Comparison of ENCODE assay signal across 16 mouse cellular contexts in genomic region chr10:98745861-98746260, GRCm38 (mm10).
"Had no signal": no experiment of that assay in that cellular context is flagged by ENCODE, and none has a peak within 500 bp of the region (broad histone marks: within the 10 kb centered on the region; RNA-seq: fewer than 3 reads in every experiment).

No protein-coding gene starts in this region.

- H3K4me2 ChIP-seq: liver, embryonic 13.5 days; midbrain, embryonic 11.5 days; neural tube, embryonic 12.5 days; neural tube, embryonic 15.5 days; stomach, embryonic 15.5 days had no signal

- DNase-seq: kidney, adult 2 months; kidney, postnatal 25 days; liver, embryonic 13.5 days; lung, adult 2 months; lung, postnatal 14 days; lung, postnatal 4 days; midbrain, embryonic 14.5 days; right cerebral cortex, adult 18-20 months; right cerebral cortex, postnatal 14 days; right cerebral cortex, postnatal 4 days; thymus, postnatal 25 days had no signal

- H3K36me3 ChIP-seq: liver, embryonic 13.5 days; neural tube, embryonic 12.5 days; neural tube, embryonic 15.5 days; stomach, embryonic 15.5 days had no signal

- H3K9ac ChIP-seq: liver, embryonic 13.5 days; neural tube, embryonic 12.5 days; neural tube, embryonic 15.5 days; stomach, embryonic 15.5 days had no signal

- H3K27ac ChIP-seq: kidney, postnatal 0 days; liver, embryonic 13.5 days; neural tube, embryonic 12.5 days; neural tube, embryonic 15.5 days; stomach, embryonic 15.5 days had no signal

- H3K4me3 ChIP-seq: liver, embryonic 13.5 days; neural tube, embryonic 12.5 days; neural tube, embryonic 15.5 days; stomach, embryonic 15.5 days had no signal

- H3K9me3 ChIP-seq: liver, embryonic 13.5 days; neural tube, embryonic 12.5 days; neural tube, embryonic 15.5 days; stomach, embryonic 15.5 days had no signal

- H3K4me1 ChIP-seq: stomach, embryonic 15.5 days had no signal

- H3K27me3 ChIP-seq: liver, embryonic 13.5 days; neural tube, embryonic 12.5 days; neural tube, embryonic 15.5 days; stomach, embryonic 15.5 days had no signal
